Mouse (Mus musculus) midbrain, embryonic 15.5 days (tissue): Measurements from ENCODE around the gene Ssrp1. TPM values are rescaled to one million over a fixed set of nuclear protein-coding genes. Genes with fewer than 3 reads are reported as not detected.

Experiments used
- ATAC-seq: fragments of 200-750 bp; cut with Nextera tagmentation; replicated peaks from 2 replicates; pipeline ENCODE4 v1.8.0; 2017; ENCODE audit warnings: moderate TSS enrichment
- H3K27ac ChIP-seq: fragments of 300-500 bp; sonication (generic); 2 replicates; pipeline ENCODE4 v1.5.1; 2015; ENCODE audit warnings: mild to moderate bottlenecking, inconsistent platforms
- H3K27me3 ChIP-seq: fragments of 300-500 bp; sonication (generic); replicated peaks from 2 replicates; pipeline ENCODE4 v1.6.1; 2015; ENCODE audit warnings: inconsistent platforms
- H3K36me3 ChIP-seq: fragments of 300-500 bp; sonication (generic); replicated peaks from 2 replicates; pipeline ENCODE4 v1.6.1; 2015; ENCODE audit warnings: inconsistent platforms
- H3K4me1 ChIP-seq: fragments of 300-500 bp; sonication (generic); 2 replicates; pipeline ENCODE4 v1.6.1; 2015; ENCODE audit warnings: inconsistent platforms
- H3K4me2 ChIP-seq: fragments of 300-500 bp; sonication (generic); 2 replicates; pipeline ENCODE4 v1.6.1; 2015; ENCODE audit warnings: inconsistent platforms, mild to moderate bottlenecking, moderate library complexity
- H3K4me3 ChIP-seq: fragments of 300-500 bp; sonication (generic); 2 replicates; pipeline ENCODE4 v1.5.1; 2015; ENCODE audit warnings: mild to moderate bottlenecking, inconsistent platforms
- H3K9ac ChIP-seq: fragments of 300-500 bp; sonication (generic); 2 replicates; pipeline ENCODE4 v1.6.1; 2015; ENCODE audit warnings: mild to moderate bottlenecking, inconsistent platforms
- H3K9me3 ChIP-seq: fragments of 300-500 bp; sonication (generic); 2 replicates; pipeline ENCODE4 v1.6.1; 2016; ENCODE audit warnings: inconsistent platforms
- WGBS: fragments of 180-500 bp; shearing (Covaris S2); methylation state at CpG from one replicate; pipeline ENCODE4 v1.1.7; 2015; ENCODE audit warnings: mixed read lengths; 5-methylcytosine and 5-hydroxymethylcytosine counted together
- polyA plus RNA-seq: library from polyadenylated mRNA; unstranded; fragments of >200 nt; fragmentation: Nextera tagmentation; extraction: Ambion mirVana; gene quantifications from 2 replicates; pipeline ENCODE4 v1.2.1, GENCODE M21; 2015

Ssrp1 gene
- polyA plus RNA-seq, 1 experiment from 2014 or later = 180 TPM

DNA sequence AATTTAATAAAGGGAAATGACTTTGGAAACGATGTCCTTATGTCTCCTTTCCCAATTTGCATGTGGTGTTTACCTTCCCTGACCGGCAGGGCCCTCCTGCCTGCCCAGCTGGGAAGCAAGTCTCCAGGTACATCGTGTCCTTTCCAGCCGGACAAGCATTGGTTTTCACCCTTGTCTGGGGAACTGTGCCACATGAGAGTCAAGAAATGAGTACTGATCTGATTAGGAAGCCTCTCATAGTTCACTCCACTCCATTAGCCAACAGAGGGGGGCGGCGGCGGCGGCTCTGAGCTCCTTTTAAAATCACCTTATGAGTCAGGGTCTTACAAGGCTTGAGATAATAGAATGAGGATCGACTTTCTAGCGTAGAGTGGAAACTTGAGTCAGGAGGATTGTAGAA is 10.0 kb downstream of the Ssrp1 start:
- no peak for ATAC-seq
- 56% methylated on average over 10 of the region's 10 CpGs for WGBS
- Histone ChIP-seq H3K36me3 (peaks cover 42% of the 10 kb centered on the region), H3K4me1 (peaks cover 37% of the 10 kb centered on the region), H3K9ac (peak overlapping the region; percentile 69; the same call in 1 of the 2 replicates), H3K9me3 (no peaks in the 10 kb centered on the region), H3K27me3 (no peaks in the 10 kb centered on the region), H3K4me2 (peak overlapping the region; percentile 71), H3K27ac (peak overlapping the region; percentile 88), H3K4me3 (peak overlapping the region; percentile 71)

- H3K9me3 ChIP-seq = no peaks in the 10 kb centered on the region
- H3K27me3 ChIP-seq = no peaks in the 10 kb centered on the region
- peaks cover 39% of the 10 kb centered on the region for H3K36me3 ChIP-seq
- peak within 1 kb of the TSS; percentile 71 for H3K4me3 ChIP-seq
- 1% methylated on average over 41 of the region's 42 CpGs for WGBS
- H3K4me1 ChIP-seq = peaks cover 37% of the 10 kb centered on the region
- peak within 1 kb of the TSS; percentile 71 for H3K4me2 ChIP-seq
- ATAC-seq = peak; percentile 91
- peak within 1 kb of the TSS; percentile 88 for H3K27ac ChIP-seq
- peak within 1 kb of the TSS; percentile 69 for H3K9ac ChIP-seq
These were observed 10.6 kb downstream of the Ssrp1 start, which contains the start of gene Tnks1bp1 for GRCm38 (mm10) chr2:85047596-85048167. Gene Tnks1bp1 (plus strand): TSS chr2:85048022.

DNA sequence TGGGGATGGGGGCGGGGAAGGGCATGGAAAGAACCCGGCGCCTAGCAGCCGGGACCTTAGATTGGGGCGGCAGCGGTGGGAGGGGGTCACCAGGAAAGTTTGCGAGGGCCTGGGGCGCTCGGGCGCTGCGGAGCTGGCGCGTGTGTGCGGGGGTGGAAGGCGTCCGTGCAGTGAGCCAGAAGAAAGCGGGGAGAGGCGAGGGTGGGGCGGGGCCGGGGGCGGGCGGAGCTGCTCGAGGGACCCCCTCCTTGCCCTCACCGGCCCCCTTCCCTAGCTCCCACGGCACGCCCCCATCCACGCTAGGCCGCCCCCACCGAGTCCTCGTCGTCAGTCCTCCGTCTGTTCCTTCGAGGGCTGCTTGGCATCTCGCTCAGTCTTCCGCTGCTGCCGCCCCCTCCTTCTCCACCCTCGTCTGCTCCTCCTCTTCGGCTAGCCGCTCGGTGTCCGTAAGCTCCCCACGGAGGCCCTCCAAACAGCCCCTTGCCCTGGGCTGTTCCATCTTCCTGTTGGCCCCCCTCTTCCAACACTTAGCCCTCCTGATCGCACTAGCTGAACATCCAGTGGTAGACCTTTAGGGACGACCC is 11.2 kb downstream of the Ssrp1 start:
- H3K27me3 ChIP-seq = no peaks in the 10 kb centered on the region

DNA sequence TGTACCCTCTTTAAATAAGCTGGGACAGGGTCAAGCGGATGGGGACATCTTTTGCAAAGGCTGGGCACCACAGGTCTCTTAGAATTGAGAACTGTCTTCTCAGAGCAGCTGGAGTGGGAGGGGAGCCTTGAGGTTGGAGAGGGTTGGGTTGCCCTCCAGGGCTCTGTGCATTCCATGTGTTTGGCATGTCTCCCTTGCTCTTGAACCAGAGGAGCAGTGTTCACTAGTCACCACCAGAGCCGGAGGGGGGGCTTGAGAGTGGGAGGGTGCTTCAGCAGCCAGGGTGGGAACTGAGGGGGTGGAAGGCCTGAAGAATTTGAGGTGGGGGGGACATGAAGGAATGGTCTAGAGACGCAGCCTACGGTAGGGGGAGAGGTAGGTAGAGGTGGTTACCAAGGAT is 12.2 kb downstream of the Ssrp1 start:
- Histone ChIP-seq H3K4me2 (peak overlapping the region; percentile 71), H3K27me3 (no peaks in the 10 kb centered on the region), H3K9me3 (no peaks in the 10 kb centered on the region), H3K4me3 (peak overlapping the region; percentile 71), H3K9ac (peak overlapping the region; percentile 10; the same call in 1 of the 2 replicates), H3K27ac (peak overlapping the region; percentile 88), H3K4me1 (peaks cover 37% of the 10 kb centered on the region), H3K36me3 (peaks cover 24% of the 10 kb centered on the region)
- ATAC-seq = no peak
- WGBS = 70% methylated on average over 4 of the region's 4 CpGs

More for the DNA sequence above, 11.2 kb downstream of the Ssrp1 start:
- Histone ChIP-seq H3K4me1 (peaks cover 37% of the 10 kb centered on the region), H3K27ac (peak overlapping the region; percentile 88), H3K9me3 (no peaks in the 10 kb centered on the region), H3K9ac (peak overlapping the region; percentile 69), H3K36me3 (peaks cover 34% of the 10 kb centered on the region), H3K4me3 (peak overlapping the region; percentile 71), H3K4me2 (peak overlapping the region; percentile 71)
- 3% methylated on average over 32 of the region's 44 CpGs for WGBS
- peak; percentile 82 for ATAC-seq

DNA sequence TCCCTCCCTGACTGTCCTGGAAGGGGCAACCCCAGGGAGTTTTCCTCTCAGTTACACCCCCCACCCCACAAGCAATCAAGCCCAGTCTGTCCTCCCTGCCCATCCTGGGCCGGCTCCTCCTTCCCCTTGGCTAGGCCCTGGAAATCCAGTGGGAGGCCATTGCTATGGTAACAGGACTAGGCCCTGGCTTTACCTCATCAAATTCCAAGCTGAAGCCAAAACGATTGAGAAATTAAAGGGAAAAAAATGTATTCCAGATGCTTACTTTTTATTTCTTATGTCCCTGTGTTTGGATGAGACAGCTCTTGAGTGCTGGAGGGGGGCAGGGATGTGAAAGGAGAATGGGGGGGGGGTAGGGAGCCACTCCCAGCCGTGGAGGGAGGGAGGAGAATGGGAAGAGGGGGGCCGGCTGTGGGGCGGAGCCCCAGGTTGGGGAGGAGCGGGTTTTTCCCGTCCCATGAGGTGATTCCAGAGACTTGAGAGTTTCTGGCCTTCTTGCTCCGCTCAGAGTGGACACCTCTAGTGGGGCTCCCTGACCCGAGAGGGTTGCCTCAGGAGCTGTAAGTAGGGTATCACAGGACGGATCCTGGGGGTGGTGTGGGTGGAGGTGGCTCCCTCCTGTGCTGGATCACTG is 13.1 kb downstream of the Ssrp1 start:
- WGBS = 3% methylated on average over 9 of the region's 10 CpGs
- peaks cover 37% of the 10 kb centered on the region for H3K4me1 ChIP-seq
- no peaks in the 10 kb centered on the region for H3K9me3 ChIP-seq
- H3K9ac ChIP-seq = peak overlapping the region; percentile 28
- peak overlapping the region; percentile 71 for H3K4me2 ChIP-seq
- H3K36me3 ChIP-seq = peaks cover 18% of the 10 kb centered on the region
- peak overlapping the region; percentile 21 for H3K4me3 ChIP-seq
- 0 out of 2 replicates have a peak, but pooled peaks have one; percentile 4 for ATAC-seq
- peak overlapping the region; percentile 88 for H3K27ac ChIP-seq
- no peaks in the 10 kb centered on the region for H3K27me3 ChIP-seq

DNA sequence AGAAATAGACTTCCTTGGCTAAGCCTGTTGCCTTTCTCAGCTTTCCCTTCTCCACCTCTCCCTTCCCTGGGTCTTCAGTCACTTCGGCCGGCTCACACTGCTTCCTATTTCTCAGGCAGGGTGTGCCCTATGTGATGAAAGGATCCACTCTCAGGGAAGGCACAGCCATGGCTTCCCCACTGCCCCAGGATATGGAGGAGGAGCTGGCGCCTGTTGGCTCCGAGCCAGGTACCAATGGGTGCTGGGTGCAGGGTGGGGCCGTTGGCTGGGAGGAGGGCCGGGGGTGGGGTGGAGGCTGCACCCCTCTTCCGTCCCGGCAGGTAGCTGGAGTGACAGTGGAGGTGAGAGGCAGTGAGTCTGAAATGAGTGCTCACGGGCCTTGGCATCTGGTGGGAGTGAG is 13.7 kb downstream of the Ssrp1 start:
- no peak for ATAC-seq
- Histone ChIP-seq H3K4me3 (peak overlapping the region; percentile 21), H3K9ac (peak overlapping the region; percentile 28; the same call in 1 of the 2 replicates), H3K27me3 (no peaks in the 10 kb centered on the region), H3K9me3 (no peaks in the 10 kb centered on the region), H3K4me1 (peaks cover 37% of the 10 kb centered on the region), H3K4me2 (peak overlapping the region; percentile 71), H3K27ac (peak overlapping the region; percentile 88), H3K36me3 (peaks cover 12% of the 10 kb centered on the region)
- 60% methylated on average over 9 of the region's 9 CpGs for WGBS

DNA sequence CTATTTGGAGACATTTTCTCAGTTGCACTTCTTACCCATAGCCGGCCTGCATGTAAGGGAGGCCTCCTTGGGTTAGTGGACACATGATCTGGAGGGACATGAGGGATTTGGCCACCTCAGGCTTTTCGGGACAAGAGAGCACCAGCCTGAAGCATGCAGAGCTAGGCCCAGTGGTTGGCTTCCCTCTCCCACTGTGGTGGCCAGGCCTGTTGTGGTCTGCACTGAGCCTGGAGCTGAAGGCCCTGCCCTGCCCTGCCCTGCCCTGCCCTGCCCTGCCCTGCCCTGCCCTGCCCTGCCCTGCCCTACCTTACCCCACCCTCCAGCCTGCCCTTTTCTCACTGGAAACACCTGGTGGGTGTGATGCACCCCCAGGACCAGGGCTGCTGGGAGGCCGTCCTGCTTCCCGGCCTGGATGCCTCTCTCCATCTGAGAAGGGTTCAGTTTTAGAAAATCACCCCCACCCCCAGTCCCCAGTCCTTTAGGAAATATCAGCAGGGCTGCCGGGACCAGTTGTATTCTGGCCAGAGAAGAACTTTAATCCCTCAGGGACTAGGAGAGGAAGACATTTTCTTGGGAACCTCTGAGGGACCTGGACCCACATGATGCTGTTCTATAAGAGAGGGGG is 16.3 kb downstream of the Ssrp1 start:
- H3K4me3 ChIP-seq = no peak overlapping the region
- H3K27me3 ChIP-seq = no peaks in the 10 kb centered on the region
- no peak overlapping the region for H3K9ac ChIP-seq
- peaks cover 27% of the 10 kb centered on the region for H3K4me1 ChIP-seq
- no peaks in the 10 kb centered on the region for H3K9me3 ChIP-seq
- 94% methylated on average over 5 of the region's 5 CpGs for WGBS
- no peak overlapping the region for H3K27ac ChIP-seq
- peaks cover 9% of the 10 kb centered on the region; the same call in 1 of the 2 replicates for H3K36me3 ChIP-seq
- no peak overlapping the region for H3K4me2 ChIP-seq
- ATAC-seq = no peak

DNA sequence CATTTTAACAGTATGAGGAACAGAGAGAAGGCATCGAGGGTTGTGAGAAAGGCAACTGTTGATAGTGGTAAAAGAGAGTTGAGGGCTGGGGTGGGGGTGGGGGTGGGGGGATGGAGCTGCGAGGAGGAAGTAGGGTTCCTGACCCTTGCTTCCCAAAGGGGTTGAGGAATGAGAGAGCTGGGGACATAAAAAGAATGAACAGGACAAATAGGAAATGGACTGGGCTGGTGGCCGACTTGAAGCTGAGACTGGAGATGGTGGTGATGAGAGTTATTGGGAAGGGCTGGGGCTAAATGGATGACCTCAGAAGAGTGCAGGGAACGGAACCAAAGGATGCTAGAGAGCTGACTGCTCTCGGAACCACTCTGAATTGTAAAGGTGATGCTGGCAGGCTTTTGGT is 19.7 kb downstream of the Ssrp1 start:
- Histone ChIP-seq H3K4me3 (no peak overlapping the region), H3K4me1 (peaks cover 3% of the 10 kb centered on the region; the same call in 1 of the 2 replicates), H3K27ac (no peak overlapping the region), H3K4me2 (no peak overlapping the region), H3K9ac (no peak overlapping the region), H3K9me3 (no peaks in the 10 kb centered on the region), H3K36me3 (peaks cover 29% of the 10 kb centered on the region), H3K27me3 (no peaks in the 10 kb centered on the region)
- WGBS = 87% methylated on average over 5 of the region's 5 CpGs
- ATAC-seq = no peak

DNA sequence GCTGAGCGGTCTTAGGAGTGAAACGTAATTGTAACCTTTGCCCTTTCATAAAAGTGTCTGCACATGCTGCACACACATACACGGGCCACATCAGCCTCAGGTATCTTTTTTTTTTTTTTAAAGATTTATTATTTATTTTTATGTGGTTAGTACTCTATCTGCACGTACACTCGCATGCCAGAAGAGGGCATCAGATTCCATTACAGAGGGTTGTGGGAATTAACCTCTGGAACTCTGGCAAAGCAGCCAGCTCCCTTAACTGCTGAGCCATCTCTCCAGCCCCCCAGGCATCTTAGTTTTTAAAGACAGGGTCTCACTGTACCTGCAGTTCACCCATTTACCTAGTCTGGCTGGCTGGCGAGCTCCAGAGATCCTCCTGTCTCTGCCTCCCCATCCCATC is 22.6 kb downstream of the Ssrp1 start:
- Histone ChIP-seq H3K9ac (no peak overlapping the region), H3K4me2 (no peak overlapping the region), H3K27ac (no peak overlapping the region), H3K4me1 (peaks cover 3% of the 10 kb centered on the region; the same call in 1 of the 2 replicates), H3K27me3 (no peaks in the 10 kb centered on the region), H3K36me3 (peaks cover 37% of the 10 kb centered on the region), H3K9me3 (no peaks in the 10 kb centered on the region), H3K4me3 (no peak overlapping the region)
- WGBS = 92% methylated on average over 6 of the region's 6 CpGs
- ATAC-seq = peak; percentile 48; the same call in 1 of the 2 replicates

GRCm38 (mm10) chr2:85060591-85061060 is 23.6 kb downstream of the Ssrp1 start:
- Histone ChIP-seq H3K4me3 (no peak overlapping the region), H3K9ac (no peak overlapping the region), H3K4me2 (peak overlapping the region; percentile 22; the same call in 1 of the 2 replicates), H3K4me1 (peaks cover 3% of the 10 kb centered on the region; the same call in 1 of the 2 replicates), H3K27me3 (no peaks in the 10 kb centered on the region), H3K36me3 (peaks cover 37% of the 10 kb centered on the region), H3K9me3 (no peaks in the 10 kb centered on the region), H3K27ac (no peak overlapping the region)
- ATAC-seq = peak; percentile 26; the same call in 1 of the 2 replicates
- WGBS = 28% methylated on average over 11 of the region's 11 CpGs

GRCm38 (mm10) chr2:85061107-85061541 is 24.1 kb downstream of the Ssrp1 start:
- Histone ChIP-seq H3K36me3 (peaks cover 34% of the 10 kb centered on the region), H3K9ac (no peak overlapping the region), H3K27ac (no peak overlapping the region), H3K4me2 (peak overlapping the region; percentile 22; the same call in 1 of the 2 replicates), H3K4me1 (peaks cover 3% of the 10 kb centered on the region; the same call in 1 of the 2 replicates), H3K9me3 (no peaks in the 10 kb centered on the region), H3K27me3 (no peaks in the 10 kb centered on the region), H3K4me3 (no peak overlapping the region)
- peak; percentile 32; the same call in 1 of the 2 replicates for ATAC-seq
- 57% methylated on average over 10 of the region's 10 CpGs for WGBS
